Mouse (Mus musculus) limb, embryonic 13.5 days (tissue): ENCODE measurements around the gene S100a13. TPM values are rescaled to one million over a fixed set of nuclear protein-coding genes. Genes with fewer than 3 reads are reported as not detected.

ENCODE experiments used
- ATAC-seq: fragments of 200-750 bp; cut with Nextera tagmentation; 2 replicates; pipeline ENCODE4 v1.8.0; 2017; ENCODE audit warnings: low read depth, moderate number of reproducible peaks, moderate TSS enrichment; ENCODE audit not compliant: low FRiP score
- H3K27ac ChIP-seq: fragments of 300-500 bp; sonication (generic); 2 replicates; pipeline ENCODE4 v1.5.1; 2015; ENCODE audit warnings: inconsistent platforms, mild to moderate bottlenecking, moderate library complexity
- H3K27me3 ChIP-seq: fragments of 300-500 bp; sonication (generic); 2 replicates; pipeline ENCODE4 v1.6.1; 2015; ENCODE audit warnings: mild to moderate bottlenecking, inconsistent platforms
- H3K36me3 ChIP-seq: fragments of 300-500 bp; sonication (generic); 2 replicates; pipeline ENCODE4 v1.6.1; 2015; ENCODE audit warnings: inconsistent platforms, mild to moderate bottlenecking, moderate library complexity
- H3K4me1 ChIP-seq: fragments of 300-500 bp; sonication (generic); 2 replicates; pipeline ENCODE4 v1.6.1; 2015; ENCODE audit warnings: inconsistent platforms
- H3K4me2 ChIP-seq: fragments of 300-500 bp; sonication (generic); replicated peaks from 2 replicates; pipeline ENCODE4 v1.6.1; 2015; ENCODE audit warnings: inconsistent platforms, mild to moderate bottlenecking, moderate library complexity
- H3K4me3 ChIP-seq: fragments of 300-500 bp; sonication (generic); 2 replicates; pipeline ENCODE4 v1.5.1; 2015; ENCODE audit warnings: moderate library complexity, mild to moderate bottlenecking, inconsistent platforms
- H3K9ac ChIP-seq: fragments of 300-500 bp; sonication (generic); 2 replicates; pipeline ENCODE4 v1.6.1; 2015; ENCODE audit warnings: mild to moderate bottlenecking, inconsistent platforms
- H3K9me3 ChIP-seq: fragments of 300-500 bp; sonication (generic); 2 replicates; pipeline ENCODE4 v1.6.1; 2016; ENCODE audit warnings: inconsistent platforms
- WGBS: fragments of 180-500 bp; shearing (Covaris S2); methylation state at CpG from one replicate; pipeline ENCODE4 v1.1.7; 2015; 5-methylcytosine and 5-hydroxymethylcytosine counted together
- polyA plus RNA-seq: library from polyadenylated mRNA; unstranded; fragments of >200 nt; fragmentation: Nextera tagmentation; extraction: Ambion mirVana; gene quantifications from 2 replicates; pipeline ENCODE4 v1.2.1, GENCODE M21; 2015

S100a13 gene
- polyA plus RNA-seq, 1 experiment from 2014 or later = 30.8 TPM

DNA sequence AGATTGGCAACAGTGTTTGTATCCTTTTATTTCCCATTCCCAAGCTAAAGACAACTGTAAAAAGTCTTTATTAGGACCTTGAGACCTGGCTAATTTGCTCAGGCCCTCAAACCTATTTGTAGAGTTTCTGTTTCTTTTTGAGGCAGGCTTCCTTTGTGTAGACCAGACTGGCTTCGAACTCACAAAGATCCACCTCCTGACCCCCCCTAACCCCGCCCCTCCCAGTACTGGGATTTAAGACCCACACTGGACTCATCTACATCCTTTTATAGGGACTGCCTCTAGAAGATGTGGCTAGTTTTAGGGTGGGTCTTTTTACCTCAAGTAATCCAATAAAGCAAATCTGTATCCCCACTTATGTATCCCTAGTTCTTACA, 4.5 kb upstream of the S100a13 start:
- peak overlapping the region; percentile 74 for H3K4me3 ChIP-seq
- H3K4me2 ChIP-seq = peak overlapping the region; percentile 56
- H3K27me3 ChIP-seq = peaks cover 19% of the 10 kb centered on the region
- peak overlapping the region; percentile 58; the same call in 1 of the 2 replicates for H3K27ac ChIP-seq
- peak; percentile 1; the same call in 1 of the 2 replicates for ATAC-seq
- WGBS = 26% methylated on average over 2 of the region's 2 CpGs
- peaks cover 27% of the 10 kb centered on the region for H3K4me1 ChIP-seq
- H3K9me3 ChIP-seq = no peaks in the 10 kb centered on the region
- peaks cover 29% of the 10 kb centered on the region for H3K36me3 ChIP-seq
- H3K9ac ChIP-seq = no peak overlapping the region

DNA sequence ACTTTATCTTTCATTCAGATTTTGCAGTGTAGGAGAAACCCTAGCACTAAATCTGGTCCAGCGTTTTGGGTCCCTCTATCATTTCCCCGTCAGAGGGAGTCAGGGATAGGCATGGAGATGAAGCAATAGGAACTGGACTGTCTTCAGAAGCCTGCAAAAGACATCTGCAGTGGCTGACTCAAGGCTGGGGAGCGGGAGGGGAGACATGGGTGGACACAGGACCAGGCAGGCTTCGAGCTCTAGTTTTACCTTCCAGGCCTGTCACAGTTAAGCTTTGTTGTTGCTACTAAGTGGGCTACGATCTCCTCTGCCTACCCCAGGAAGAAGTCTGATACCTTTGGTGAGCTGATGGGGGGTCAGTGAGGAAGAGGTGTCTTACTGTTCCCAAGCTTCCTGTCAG, 2.0 kb upstream of the S100a13 start:
- H3K4me1 ChIP-seq = peaks cover 28% of the 10 kb centered on the region
- H3K4me2 ChIP-seq = no peak overlapping the region
- peaks cover 19% of the 10 kb centered on the region for H3K27me3 ChIP-seq
- no peak overlapping the region for H3K9ac ChIP-seq
- 81% methylated on average over 5 of the region's 5 CpGs for WGBS
- H3K9me3 ChIP-seq = no peaks in the 10 kb centered on the region
- H3K4me3 ChIP-seq = no peak overlapping the region
- peaks cover 5% of the 10 kb centered on the region for H3K36me3 ChIP-seq
- H3K27ac ChIP-seq = no peak overlapping the region
- no peak for ATAC-seq

GRCm38 (mm10) chr3:90512948-90513642, 1.1 kb upstream of the S100a13 start:
- Histone ChIP-seq H3K27me3 (peaks cover 19% of the 10 kb centered on the region), H3K4me1 (peaks cover 19% of the 10 kb centered on the region), H3K4me3 (no peak overlapping the region), H3K36me3 (no peaks in the 10 kb centered on the region), H3K9me3 (no peaks in the 10 kb centered on the region), H3K27ac (no peak overlapping the region), H3K9ac (no peak overlapping the region), H3K4me2 (peak overlapping the region; percentile 81)
- WGBS = 68% methylated on average over 9 of the region's 9 CpGs
- ATAC-seq = no peak

GRCm38 (mm10) chr3:90514691-90515090, 456 bp downstream of the S100a13 start:
- WGBS = under 1% methylated on average over 10 of the region's 10 CpGs
- no peak overlapping the region for H3K27ac ChIP-seq
- peak overlapping the region; percentile 81 for H3K4me2 ChIP-seq
- H3K9me3 ChIP-seq = no peaks in the 10 kb centered on the region
- H3K4me3 ChIP-seq = peak overlapping the region; percentile 43
- H3K9ac ChIP-seq = peak overlapping the region; percentile 66
- H3K4me1 ChIP-seq = peaks cover 17% of the 10 kb centered on the region
- ATAC-seq = peak; percentile 77; the same call in 1 of the 2 replicates
- H3K27me3 ChIP-seq = peaks cover 19% of the 10 kb centered on the region
- no peaks in the 10 kb centered on the region for H3K36me3 ChIP-seq

DNA sequence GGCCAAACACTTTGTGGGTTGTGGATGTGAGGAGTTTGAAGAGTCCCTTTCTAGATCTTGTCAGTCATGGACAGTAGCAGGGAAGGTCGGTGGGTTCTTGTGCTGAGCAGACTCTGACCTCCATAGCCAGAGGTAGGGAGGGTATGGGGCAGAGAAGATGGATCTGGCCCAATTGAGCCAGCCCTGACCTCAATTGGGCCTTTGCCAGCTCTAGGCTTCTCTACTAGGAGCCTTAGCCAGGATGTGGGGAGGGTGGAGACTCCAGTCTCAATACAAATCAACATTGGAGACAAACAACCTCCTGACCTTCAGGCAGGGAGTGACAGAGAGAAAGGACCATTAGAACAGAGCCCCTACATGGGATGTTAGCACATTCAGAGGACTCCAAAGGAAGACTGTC, 1.0 kb downstream of the S100a13 start:
- Histone ChIP-seq H3K9ac (peak overlapping the region; percentile 66), H3K9me3 (no peaks in the 10 kb centered on the region), H3K27me3 (peaks cover 19% of the 10 kb centered on the region), H3K4me3 (peak overlapping the region; percentile 43), H3K4me1 (peaks cover 17% of the 10 kb centered on the region), H3K4me2 (peak overlapping the region; percentile 81), H3K27ac (no peak overlapping the region), H3K36me3 (no peaks in the 10 kb centered on the region)
- ATAC-seq = no peak
- WGBS = 50% methylated on average over 1 of the region's 1 CpGs

- Histone ChIP-seq H3K4me3 (no peak overlapping the region), H3K27me3 (peaks cover 19% of the 10 kb centered on the region), H3K27ac (no peak overlapping the region), H3K9me3 (no peaks in the 10 kb centered on the region), H3K4me2 (peak overlapping the region; percentile 81; the same call in 1 of the 2 replicates), H3K36me3 (no peaks in the 10 kb centered on the region), H3K9ac (no peak overlapping the region), H3K4me1 (peaks cover 17% of the 10 kb centered on the region)
- 87% methylated on average over 4 of the region's 4 CpGs for WGBS
- ATAC-seq = no peak
Measured at GRCm38 (mm10) chr3:90515789-90516188, 1.6 kb downstream of the S100a13 start.

DNA sequence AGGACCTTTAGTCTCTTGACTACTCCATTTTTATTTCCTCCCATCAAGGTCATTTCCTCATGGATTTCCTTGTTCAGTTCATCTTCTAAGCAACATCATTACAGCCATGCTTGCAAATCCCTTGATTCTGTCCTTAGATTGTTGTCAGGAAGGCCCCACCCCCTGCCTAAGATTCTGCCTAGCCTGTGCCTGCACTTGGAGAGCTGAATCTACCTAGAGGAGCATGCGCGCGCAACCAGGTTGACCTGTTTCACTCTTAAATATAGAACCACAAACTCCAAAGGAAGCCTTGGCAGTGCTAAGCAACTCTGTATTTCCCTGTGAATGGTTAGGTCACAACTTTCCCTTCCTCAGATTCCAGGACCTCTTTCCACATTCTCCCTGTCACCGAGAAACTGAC, 3.5 kb downstream of the S100a13 start:
- 81% methylated on average over 4 of the region's 4 CpGs for WGBS
- no peak for ATAC-seq
- peaks cover 17% of the 10 kb centered on the region for H3K4me1 ChIP-seq

DNA sequence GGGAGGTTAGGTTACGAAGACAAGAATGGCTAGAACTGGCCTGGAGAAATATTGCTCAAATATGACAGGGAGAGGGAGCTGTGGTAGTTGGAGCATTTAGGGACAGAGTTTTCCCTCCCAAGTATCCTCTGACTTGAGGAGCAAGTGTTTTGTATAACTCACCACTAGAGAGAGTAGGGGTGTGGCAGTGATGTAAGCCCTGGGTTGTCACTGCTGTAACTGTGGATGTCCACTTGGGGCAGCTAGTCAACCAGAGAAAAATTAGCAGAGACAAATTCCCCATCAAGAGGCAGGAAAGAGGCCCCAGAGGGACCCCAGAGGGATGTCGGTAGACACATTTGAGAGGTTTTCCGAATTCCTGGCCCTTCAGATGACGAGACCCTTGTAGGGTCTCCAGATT, 11.2 kb downstream of the S100a13 start:
- no peak overlapping the region for H3K27ac ChIP-seq
- WGBS = 68% methylated on average over 4 of the region's 4 CpGs

More for the DNA sequence above, 3.5 kb downstream of the S100a13 start:
- Histone ChIP-seq H3K9me3 (no peaks in the 10 kb centered on the region), H3K27ac (no peak overlapping the region), H3K9ac (no peak overlapping the region), H3K4me2 (no peak overlapping the region), H3K27me3 (peaks cover 14% of the 10 kb centered on the region), H3K36me3 (no peaks in the 10 kb centered on the region), H3K4me3 (no peak overlapping the region)

GRCm38 (mm10) chr3:90526076-90526475, 11.8 kb downstream of the S100a13 start:
- no peaks in the 10 kb centered on the region for H3K4me1 ChIP-seq
- H3K4me3 ChIP-seq = no peak overlapping the region
- H3K27ac ChIP-seq = no peak overlapping the region
- H3K4me2 ChIP-seq = no peak overlapping the region
- no peaks in the 10 kb centered on the region for H3K36me3 ChIP-seq
- WGBS = 75% methylated on average over 2 of the region's 2 CpGs
- no peak overlapping the region for H3K9ac ChIP-seq
- H3K27me3 ChIP-seq = no peaks in the 10 kb centered on the region
- no peak for ATAC-seq
- no peaks in the 10 kb centered on the region for H3K9me3 ChIP-seq

More for the DNA sequence above, 11.2 kb downstream of the S100a13 start:
- Histone ChIP-seq H3K4me3 (no peak overlapping the region), H3K27me3 (no peaks in the 10 kb centered on the region), H3K9ac (no peak overlapping the region), H3K36me3 (no peaks in the 10 kb centered on the region), H3K4me2 (no peak overlapping the region), H3K9me3 (no peaks in the 10 kb centered on the region), H3K4me1 (no peaks in the 10 kb centered on the region)
- ATAC-seq = no peak

GRCm38 (mm10) chr3:90526580-90526979, 12.3 kb downstream of the S100a13 start, which contains the start of gene S100a14:
Gene S100a14 (plus strand): TSS chr3:90526856.
- no peak within 1 kb of the TSS for H3K27ac ChIP-seq
- WGBS = 57% methylated on average over 5 of the region's 5 CpGs
- no peaks in the 10 kb centered on the region for H3K27me3 ChIP-seq
- no peak for ATAC-seq
- no peaks in the 10 kb centered on the region for H3K4me1 ChIP-seq
- no peaks in the 10 kb centered on the region for H3K36me3 ChIP-seq
- no peaks in the 10 kb centered on the region for H3K9me3 ChIP-seq
- no peak within 1 kb of the TSS for H3K4me2 ChIP-seq
- H3K4me3 ChIP-seq = no peak within 1 kb of the TSS
- no peak within 1 kb of the TSS for H3K9ac ChIP-seq

DNA sequence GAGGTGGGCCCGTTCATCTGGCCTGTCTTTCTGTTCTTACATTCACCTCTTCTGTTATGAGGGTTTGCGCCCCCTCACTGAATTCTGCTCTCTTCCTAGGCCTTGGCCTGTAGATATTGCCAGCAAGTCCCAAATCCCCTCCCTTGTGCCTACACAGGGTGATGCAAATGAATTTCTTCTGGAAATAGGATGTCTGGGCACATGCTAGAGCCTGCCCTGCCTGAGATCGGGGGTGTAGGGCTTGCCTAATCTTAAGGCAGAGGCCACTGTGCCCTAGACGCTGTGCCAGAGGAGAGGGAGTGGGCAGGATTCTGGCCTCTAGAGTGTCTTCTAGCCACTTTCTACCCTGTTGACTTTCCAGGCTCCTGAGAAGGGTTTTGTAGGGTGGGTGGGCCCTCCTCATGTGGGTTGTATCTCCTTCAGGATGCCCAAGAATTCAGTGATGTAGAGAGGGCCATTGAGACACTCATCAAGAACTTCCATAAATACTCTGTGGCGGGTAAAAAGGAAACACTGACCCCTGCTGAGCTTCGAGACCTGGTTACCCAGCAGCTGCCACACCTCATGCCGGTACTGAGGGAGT, 13.1 kb downstream of the S100a13 start:
- Histone ChIP-seq H3K36me3 (no peaks in the 10 kb centered on the region), H3K27me3 (no peaks in the 10 kb centered on the region), H3K9me3 (no peaks in the 10 kb centered on the region), H3K4me3 (no peak overlapping the region), H3K4me2 (no peak overlapping the region), H3K27ac (no peak overlapping the region), H3K4me1 (no peaks in the 10 kb centered on the region), H3K9ac (no peak overlapping the region)
- WGBS = 86% methylated on average over 7 of the region's 7 CpGs
- ATAC-seq = no peak

GRCm38 (mm10) chr3:90531713-90532112, 17.5 kb downstream of the S100a13 start:
- no peaks in the 10 kb centered on the region for H3K4me1 ChIP-seq
- no peak overlapping the region for H3K4me2 ChIP-seq
- no peaks in the 10 kb centered on the region for H3K36me3 ChIP-seq
- no peak overlapping the region for H3K27ac ChIP-seq
- H3K9me3 ChIP-seq = no peaks in the 10 kb centered on the region
- 61% methylated on average over 5 of the region's 5 CpGs for WGBS
- no peaks in the 10 kb centered on the region for H3K27me3 ChIP-seq
- H3K4me3 ChIP-seq = no peak overlapping the region
- no peak for ATAC-seq
- H3K9ac ChIP-seq = no peak overlapping the region
